Mouse (Mus musculus): ENCODE results near the gene Mocs1.
"Not testable (repeated sequence)": the region's sequence is repeated elsewhere in the genome, so short reads cannot be mapped to it uniquely, and the experiment has no call there.

The Mocs1 gene

DNA sequence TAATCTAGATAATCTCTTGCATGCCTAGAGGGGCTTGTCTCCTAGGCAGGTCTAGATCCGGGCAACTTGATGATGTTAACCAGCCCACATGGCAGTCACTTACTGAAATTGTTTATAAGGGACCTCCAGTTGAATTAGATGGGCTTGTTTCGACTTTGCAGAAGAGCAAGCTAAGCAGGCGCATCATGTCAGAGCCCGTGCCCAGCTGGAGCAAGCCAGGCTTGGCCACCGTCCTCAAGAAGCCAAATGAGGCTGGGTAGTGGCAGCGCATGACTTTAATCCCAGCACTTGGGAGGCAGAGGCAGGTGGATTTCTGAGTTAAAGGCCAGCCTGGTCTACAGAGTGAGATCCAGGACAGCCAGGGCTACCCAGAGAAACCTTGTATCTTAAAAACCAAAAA is 3.0 kb downstream of the Mocs1 start:
- DNase-seq (ENCODE audit: extremely low read depth, insufficient read length, low spot score) = no peak

DNA sequence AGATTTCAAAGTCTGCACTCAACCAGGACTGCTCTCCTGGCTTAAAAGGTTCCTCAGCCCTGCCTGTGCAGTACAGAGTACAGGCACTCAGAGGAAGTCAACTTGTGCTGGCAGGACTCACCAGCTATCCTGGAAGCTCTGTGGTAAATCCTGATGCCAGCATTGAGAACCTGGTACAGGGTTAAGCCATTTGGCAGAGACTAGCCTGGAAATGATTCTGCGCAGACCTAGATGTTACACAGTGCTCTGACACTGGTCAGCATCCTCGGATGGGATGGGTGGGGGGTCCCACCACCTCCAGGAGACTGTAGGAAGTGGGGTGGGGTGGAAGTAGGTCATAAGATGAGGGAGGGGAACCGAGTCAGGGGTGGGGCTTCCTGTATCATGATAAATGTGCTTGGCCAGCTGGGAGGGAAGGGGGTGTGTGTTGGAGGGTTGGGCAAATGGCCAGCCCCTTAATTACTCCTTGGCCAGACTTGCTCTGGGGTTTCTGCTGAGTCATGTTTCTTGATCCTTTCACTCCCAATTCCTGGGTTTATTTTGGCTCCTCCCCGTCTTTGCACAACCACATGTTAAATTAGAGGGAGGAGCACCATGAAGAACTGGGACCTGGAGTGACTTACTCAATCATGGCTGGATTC is 4.0 kb downstream of the Mocs1 start:
- DNase-seq (ENCODE audit: extremely low read depth, insufficient read length, low spot score) = peak; percentile 84

DNA sequence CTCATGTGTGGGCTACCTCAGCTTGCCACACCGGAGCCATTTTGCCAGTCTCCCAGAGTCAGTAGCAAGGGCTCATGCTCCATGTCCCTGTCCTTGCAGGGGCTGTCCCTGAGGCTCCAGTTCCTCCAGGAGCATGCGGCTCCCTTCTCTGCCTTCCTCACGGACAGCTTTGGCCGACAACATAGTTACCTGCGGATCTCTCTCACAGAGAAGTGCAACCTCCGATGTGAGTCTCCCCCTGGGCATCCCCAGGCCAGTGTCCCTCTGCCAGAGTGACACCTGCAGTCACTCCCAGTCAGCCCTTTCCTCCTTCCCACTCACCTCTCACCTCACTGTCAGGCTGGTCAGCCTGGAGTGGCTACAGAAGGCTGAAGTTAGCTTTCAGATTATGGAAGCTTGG is 4.9 kb downstream of the Mocs1 start:
- DNase-seq (ENCODE audit: extremely low read depth, insufficient read length, low spot score) = no peak

DNA sequence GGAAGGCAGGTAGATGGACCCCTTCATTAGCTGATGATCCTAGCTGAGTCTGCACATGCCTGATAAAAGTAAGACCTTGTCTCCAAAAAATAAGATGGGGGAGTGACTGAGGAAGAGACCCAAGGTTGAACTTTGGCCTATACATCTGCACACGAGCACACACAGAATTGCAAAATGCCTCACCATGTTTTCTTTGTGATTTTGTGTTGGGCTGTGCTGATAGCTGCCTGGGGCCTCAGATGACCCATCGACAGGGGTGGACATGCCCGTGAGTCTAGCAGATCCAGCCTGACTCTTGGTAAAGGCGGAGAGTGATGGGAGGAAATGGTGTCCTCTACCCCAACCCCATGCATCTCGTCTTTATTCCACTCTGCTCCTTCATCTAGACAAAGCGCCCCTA is 6.1 kb downstream of the Mocs1 start:
- DNase-seq (ENCODE audit: extremely low read depth, insufficient read length, low spot score) = no peak

DNA sequence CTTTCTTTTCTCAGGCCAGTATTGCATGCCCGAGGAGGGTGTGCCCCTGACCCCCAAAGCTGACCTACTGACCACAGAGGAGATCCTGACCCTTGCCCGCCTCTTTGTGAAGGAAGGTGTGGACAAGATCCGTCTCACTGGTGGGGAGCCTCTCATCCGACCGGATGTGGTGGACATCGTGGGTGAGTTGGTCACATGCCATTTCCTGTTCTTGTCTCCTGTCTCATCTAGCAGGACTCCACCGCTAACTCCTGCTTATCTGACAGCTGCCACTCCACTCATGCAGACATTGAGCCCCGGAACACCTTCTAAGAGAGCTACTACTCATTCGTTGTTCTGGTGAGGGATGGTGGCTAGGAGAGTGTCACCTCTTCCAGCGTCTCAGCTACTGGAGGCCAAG is 6.9 kb downstream of the Mocs1 start:
- no peak for DNase-seq (ENCODE audit: extremely low read depth, insufficient read length, low spot score)

DNA sequence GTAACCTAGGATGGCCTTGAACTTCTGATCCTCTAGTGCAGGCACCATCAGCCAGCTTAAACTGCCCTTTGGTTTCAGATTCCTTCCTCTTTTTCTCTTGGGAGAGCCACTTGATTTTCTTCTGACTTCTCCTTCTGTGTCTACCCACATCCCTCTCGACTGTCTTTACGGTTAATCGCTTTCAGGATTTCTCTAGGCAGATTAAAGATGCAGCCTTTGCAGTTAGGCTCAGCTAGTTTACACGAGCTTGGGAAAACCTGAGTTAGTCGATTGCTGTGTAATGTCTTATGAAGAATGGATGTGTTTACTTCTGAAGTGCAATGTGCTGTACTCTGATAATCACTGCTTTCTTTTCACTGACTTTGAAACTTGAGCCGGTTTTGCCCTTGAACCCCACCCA is 8.5 kb downstream of the Mocs1 start:
- no peak for DNase-seq (ENCODE audit: extremely low read depth, insufficient read length, low spot score)

DNA sequence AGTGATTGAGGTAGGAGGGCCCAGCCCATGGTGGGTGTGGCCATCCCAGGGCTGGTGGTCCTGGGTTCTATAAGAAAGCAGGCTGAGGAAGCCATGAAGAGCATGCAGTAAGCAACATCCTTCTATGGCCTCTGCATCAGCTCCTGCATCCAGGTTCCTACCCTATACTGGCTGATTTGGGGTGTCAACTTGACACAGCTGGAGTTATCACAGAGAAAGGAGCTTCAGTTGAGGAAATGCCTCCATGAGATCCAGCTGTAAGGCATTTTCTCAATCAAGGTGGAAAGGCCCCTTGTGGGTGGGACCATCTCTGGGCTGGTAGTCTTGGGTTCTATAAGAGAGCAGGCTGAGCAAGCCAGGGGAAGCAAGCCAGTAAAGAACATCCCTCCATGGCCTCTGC is 9.1 kb downstream of the Mocs1 start:
- DNase-seq (ENCODE audit: extremely low read depth, insufficient read length, low spot score) = not testable (repeated sequence)

DNA sequence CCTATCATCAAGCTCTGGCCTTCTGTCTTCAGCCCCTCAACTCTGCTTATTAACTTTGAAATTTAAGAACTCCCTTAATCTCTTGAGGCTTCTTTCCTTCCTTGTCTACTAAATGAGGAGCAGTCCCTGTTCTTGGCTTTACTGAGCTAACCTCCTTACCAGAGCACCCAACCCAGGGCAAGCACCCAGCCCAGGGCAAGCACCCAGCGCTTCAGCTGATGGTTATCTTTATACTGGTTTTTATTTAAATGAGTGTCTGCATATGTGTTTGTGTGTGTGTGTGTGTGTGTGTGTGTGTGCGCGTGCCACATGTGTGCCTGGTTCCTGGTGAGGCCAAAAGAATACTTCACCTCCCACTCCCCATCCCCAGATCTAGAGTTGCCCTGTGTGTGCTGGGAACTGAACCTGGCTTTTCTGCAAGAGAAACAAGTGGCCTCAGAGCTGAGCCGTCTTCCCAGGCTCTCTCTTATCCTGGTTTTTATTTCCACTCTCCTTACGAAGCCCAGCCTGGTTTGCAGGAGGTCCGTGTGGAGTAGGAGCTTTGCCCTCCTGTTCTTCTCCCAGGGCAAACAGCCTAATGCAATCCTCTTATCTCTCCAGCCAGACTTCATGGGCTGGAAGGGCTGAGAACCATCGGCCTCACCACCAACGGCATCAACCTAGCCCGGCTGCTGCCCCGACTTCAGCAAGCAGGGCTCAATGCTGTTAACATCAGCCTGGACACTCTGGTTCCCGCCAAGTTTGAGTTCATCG is 10.8 kb downstream of the Mocs1 start:
- no peak for DNase-seq (ENCODE audit: extremely low read depth, insufficient read length, low spot score)

DNA sequence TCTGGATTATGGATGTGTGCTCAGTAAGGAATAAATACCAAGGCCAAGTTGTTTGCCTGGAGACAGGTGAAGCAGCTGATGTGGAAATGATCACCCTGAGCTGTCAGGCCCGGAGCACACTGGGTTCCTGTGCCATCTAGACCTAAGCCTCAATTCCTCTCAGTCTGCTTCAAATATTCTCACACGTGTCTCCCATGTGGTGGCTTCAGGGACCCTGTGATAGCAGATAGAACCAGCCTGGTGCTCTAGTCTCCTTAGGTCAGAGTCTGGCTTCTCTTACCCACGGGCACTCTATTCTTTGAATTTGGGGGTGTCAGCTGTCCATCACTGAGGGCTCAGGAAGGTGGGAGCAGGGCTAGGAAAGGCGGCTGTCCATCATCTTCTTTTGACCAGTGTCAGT is 11.5 kb downstream of the Mocs1 start:
- DNase-seq (ENCODE audit: extremely low read depth, insufficient read length, low spot score) = no peak

DNA sequence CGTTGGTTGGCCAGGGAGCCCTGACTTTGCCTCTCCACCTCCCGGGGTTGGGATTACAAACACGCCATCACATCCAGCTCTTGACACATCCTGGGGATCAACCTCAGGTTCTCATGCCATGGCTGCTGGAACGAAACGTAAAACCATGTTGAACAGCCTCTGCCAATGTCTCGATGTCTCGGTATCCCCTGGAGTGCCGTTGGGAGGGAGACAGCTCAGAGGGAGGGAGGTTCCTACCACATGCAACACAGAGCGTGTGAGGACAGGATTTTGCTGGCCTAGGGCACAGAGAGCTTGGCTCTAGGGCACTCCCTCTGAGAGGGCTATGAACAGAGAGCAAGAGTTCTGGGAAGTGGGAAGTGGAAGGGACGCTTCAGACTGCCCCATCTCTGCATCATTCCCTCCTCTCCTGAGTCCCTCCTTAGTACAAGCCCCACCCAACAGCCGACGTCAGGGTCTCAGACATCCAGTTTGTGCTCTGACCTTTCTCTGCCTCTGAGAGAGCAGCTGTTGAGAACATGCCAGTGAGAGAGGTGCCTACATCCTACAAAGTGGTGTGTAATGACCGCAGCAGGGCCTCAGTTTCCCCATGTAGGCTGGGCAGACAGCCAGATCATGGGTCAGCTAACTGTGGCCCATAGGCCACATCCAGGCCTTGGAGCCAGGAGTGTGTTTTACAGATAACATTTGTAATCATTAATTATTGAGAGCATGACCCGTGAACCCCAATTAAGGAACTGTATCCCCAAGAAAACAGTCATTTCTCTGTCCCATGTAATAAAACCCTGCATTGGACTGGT is 12.4 kb downstream of the Mocs1 start:
- DNase-seq (ENCODE audit: extremely low read depth, insufficient read length, low spot score) = no peak

DNA sequence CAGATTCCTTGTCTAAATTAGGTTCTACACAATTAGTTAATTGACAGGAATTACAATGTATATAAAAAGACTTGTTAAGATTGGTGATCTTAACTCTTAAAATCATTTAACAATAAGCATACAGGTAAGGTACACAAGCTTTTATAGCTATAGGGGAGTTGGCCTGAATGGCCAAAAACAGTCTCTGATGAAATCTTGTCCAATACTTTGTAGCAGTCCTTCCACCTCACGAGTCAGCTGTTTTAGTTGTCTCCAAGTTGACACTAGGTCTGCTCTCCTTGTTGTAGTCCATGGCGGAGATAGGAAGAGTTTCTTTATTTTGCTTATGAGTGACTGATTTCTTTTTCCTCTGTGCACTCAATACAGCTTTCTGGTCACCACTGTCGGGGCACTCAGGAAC is 14.7 kb downstream of the Mocs1 start:
- not testable (repeated sequence) for DNase-seq (ENCODE audit: extremely low read depth, insufficient read length, low spot score)

DNA sequence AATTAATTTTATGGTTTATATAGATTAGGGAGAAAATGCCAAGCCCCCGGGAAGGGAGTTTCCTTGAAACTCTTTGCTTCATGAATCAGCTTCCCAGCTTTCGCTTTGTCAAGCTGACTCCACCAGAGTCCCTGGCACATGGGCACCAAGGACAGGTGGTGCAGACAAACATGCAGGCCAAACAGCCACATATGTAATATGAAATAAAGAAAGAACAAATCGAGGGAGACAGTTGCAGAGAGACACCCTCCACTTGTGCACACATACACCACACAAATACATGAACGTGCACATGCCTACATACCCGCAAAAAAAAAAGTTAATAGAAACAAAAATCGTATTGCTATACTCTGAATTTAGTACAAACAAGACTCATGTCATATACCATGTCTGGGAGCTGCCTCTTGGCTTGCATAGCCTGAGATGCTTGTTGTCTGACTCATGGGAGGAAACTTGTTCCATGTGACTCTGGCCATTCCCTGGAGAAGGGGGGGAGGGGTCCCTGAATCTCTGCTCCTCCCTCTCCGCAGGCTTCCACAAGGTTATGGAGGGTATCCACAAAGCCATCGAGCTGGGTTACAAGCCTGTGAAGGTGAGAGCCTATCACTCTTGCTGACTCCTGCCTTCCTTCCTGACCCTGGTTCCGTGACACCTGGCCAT is 20.5 kb downstream of the Mocs1 start:
- DNase-seq (ENCODE audit: extremely low read depth, insufficient read length, low spot score) = no peak

DNA sequence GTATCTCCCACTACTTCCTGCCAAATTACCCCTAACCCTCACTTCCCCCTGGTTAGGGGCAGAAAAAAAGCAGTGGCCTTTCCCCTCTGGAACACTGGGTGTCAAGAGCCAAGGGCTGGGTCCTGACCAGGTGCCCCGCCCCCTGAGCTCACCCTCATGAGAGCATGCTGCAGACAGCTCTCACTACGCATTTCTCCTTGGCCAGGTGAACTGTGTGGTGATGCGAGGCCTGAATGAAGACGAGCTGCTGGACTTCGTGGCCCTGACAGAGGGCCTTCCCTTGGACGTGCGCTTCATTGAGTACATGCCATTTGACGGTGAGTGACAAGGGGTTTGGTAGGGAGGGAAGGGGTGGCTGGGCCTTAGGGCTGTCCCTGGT is 21.1 kb downstream of the Mocs1 start:
- DNase-seq (ENCODE audit: extremely low read depth, insufficient read length, low spot score) = no peak

DNA sequence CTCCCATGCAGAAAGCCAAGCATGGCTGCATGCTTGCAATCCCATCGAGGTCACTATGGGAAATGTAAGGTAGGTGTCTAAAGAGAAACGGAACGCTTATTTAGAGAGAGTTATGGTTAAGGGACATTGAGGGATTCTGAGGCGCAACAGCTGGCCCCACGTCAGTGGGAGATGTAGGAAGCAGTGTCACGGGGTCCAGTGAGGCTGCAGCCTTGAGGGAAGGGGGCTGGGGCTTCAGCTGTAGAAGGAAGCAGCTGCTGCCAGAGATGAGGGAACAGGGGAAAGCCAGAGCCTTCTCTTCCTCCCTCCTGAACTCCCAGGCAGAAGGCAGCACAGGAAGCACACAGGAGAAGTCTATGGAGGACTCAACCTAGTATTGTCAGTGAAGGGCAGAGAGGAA is 22.8 kb downstream of the Mocs1 start:
- no peak for DNase-seq (ENCODE audit: extremely low read depth, insufficient read length, low spot score)

DNA sequence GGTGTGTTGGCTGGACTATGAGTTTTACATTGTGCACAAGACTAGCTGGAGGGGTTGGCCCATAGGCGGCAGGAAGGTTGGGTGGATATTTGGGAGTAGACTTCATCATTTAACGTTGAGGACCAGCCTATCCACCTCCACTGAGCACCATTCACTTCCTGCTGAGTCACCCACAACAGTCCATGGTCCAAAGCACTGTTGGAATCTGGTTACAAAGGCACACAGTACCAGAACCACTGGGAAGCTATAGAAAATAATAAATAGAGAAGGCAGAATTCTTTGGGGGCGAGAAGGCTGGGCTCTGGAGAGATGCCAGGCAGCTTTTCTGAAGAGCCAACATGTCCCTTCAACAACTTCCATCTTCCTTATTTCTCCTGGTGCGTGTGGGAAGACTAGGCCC is 28.2 kb downstream of the Mocs1 start:
- no peak for DNase-seq (ENCODE audit: extremely low read depth, insufficient read length, low spot score)

DNA sequence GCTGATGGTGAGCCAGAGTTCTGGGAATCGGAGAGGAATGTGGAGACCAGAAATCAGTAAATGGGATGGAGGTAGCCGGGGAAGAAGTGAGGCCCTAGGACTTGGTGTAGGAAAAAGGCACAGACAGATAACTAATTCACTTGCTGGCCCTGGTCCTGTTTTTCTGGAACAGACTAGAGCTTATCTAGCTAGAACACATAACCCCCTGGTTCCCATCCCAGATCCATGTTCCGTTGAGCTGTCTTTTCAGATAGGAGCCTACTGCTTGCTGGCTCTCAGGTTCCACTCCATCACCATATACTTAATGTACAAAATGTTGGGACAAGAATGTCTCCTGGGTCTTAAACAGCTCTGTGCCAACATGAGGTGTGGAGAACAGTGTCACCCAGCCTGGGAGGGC is 29.7 kb downstream of the Mocs1 start:
- DNase-seq (ENCODE audit: extremely low read depth, insufficient read length, low spot score) = no peak

DNA sequence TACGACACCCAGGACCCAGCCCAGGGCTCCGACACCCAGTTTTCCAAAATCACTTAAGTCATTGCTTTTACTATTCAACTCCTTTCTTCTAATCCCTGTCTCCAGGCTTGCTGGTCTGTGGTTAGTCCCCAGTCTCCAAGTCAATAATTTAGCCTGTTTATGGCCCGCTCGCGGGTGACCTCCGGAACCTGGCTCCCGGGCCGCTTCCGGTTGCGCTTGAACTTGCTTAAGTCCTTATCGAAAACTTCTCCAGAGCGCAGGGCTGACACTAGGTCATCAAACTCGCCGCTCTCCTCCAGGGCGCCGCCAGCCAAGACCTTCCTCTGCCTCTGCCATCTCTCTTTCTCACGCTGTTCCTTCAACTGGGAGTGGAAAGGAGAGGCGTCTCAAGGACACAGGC is 30.2 kb downstream of the Mocs1 start:
- DNase-seq (ENCODE audit: extremely low read depth, insufficient read length, low spot score) = peak; percentile 44

DNA sequence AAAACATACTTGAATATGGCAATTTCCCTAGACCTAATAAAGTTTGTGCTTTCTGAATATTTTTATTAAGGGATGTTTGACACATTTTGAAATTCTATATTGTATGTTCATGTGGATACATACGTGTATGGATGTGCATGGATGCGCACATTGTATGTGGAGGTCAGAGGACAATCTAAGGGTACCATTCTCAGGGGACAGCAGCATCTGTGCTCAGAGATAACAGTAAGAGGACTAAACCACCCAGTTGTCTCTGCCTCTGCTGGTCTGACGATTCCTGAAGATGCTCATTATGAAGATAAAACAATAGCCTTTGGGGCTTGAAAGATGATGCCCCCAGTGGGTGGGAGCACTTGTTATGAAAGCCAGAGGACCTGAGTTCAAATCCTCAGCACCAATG is 36.7 kb downstream of the Mocs1 start:
- no peak for DNase-seq (ENCODE audit: extremely low read depth, insufficient read length, low spot score)

DNA sequence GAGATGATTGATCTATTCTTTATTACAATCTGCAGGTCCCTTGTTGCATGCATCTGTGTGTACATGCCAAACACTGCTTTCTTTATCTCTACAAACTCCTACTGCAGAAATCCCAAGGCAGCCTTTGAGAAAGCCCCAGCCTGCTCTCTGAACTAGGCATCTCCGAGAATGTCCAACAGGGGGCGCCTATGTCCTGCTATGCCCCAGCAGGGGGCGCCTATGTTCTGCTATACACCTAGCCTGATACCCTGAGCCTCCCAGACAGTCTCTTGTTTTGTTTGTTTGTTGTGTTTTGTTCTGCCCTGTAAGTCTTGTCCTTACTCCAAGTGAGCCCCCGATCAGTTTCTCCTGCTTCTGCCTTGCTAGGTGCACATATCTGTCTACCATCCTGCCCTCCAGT is 40.1 kb downstream of the Mocs1 start:
- no peak for DNase-seq (ENCODE audit: extremely low read depth, insufficient read length, low spot score)

DNA sequence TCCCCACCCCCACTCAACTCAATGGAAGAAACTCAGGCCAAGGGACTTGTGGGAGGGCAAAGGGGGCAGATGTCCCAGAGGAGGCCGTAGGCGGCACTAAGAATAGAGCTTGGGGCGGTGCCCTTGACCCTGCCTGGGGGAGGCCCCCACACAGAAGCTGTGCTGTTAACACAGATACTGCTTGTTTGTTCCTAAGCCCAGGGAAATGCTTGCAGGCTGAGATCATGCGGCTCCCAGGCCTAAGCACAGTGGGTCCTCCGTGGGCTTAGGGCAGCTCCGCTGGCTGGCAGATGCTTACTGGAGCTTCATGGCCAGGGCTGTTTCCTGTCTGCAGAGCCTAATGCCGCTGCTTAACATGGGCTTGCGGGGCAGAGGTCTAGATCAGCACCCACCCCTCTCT is 44.5 kb downstream of the Mocs1 start:
- no peak for DNase-seq (ENCODE audit: extremely low read depth, insufficient read length, low spot score)

DNA sequence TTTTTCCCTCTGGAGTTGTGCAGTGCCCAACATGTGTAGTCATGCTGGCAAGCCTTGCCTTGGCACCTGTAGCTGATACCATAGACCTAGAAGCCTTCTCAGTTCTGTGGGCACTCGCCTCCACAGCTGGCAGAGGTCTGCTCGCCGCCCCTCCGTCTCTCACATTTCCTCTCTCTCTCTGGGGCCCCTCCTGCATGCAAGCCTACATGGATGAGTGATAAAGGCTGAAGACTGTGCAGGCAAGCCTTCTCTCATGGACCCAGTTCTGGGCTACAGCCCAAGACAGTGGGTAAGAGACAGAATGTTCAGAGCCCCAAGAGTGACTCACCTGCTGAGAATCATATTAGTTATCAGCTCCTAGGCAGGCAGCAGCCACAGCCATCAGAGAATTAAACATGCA is 45.9 kb downstream of the Mocs1 start:
- peak; percentile 44 for DNase-seq (ENCODE audit: extremely low read depth, insufficient read length, low spot score)
